Mouse (Mus musculus) right cerebral cortex, postnatal 4 days (tissue): Measurements from ENCODE around the gene Grin1.

ENCODE experiments used
- DNase-seq: peaks from one replicate; pipeline ENCODE4 v3.0.0-alpha.2; 2022

Grin1 gene

GRCm38 (mm10) chr2:25246183-25247072, 72.6 kb downstream of the Grin1 start, which contains the start of gene AL732309.1:
Gene AL732309.1 (minus strand): TSS chr2:25246863.
- DNase-seq: no peak

GRCm38 (mm10) chr2:25244144-25244543, 74.8 kb downstream of the Grin1 start:
- DNase-seq: no peak

GRCm38 (mm10) chr2:25243342-25243741, 75.6 kb downstream of the Grin1 start:
- DNase-seq: no peak

GRCm38 (mm10) chr2:25242101-25242506, 76.9 kb downstream of the Grin1 start, which contains the start of the genes Rnf208 and Cysrt1:
Gene Rnf208 (plus strand): TSS chr2:25242255.
Gene Cysrt1 (minus strand): TSS chr2:25242452.
- peak; percentile 58 for DNase-seq

- DNase-seq: no peak
Observed at GRCm38 (mm10) chr2:25241438-25241775, 77.6 kb downstream of the Grin1 start.
